Mouse (Mus musculus) gastrocnemius, postnatal 36 days (tissue): ENCODE results near the gene Sept6. TPM values are rescaled to one million over a fixed set of nuclear protein-coding genes. Genes with fewer than 3 reads are reported as not detected.
"Not testable (repeated sequence)": the region's sequence is repeated elsewhere in the genome, so short reads cannot be mapped to it uniquely, and the experiment has no call there.

Source experiments
- DNase-seq, 2 experiments: peaks; one replicate each; pipeline ENCODE4 v3.0.0; 2022
- intact Hi-C: fragments of 180-260 bp; cut with DNase I; formaldehyde crosslinking; loops from one replicate; pipeline ENCODE4 v1.15.1; 2025
- total RNA-seq, 2 experiments: library from RNA; stranded (reverse); gene quantifications; 2 replicates each; pipeline ENCODE4 v1.2.3; 2021

The Sept6 gene
- total RNA-seq, 2 experiments from 2014 or later, result 1.7 to 1.9 TPM

GRCm38 (mm10) chrX:36974905-36975304 is 16.7 kb downstream of the Sept6 start:
- intact Hi-C loops, result loop anchor here (5.0 kb wide), 1 partner anchor 48 kb away; no protein-coding TSS in a partner anchor
- DNase-seq, result no peak

GRCm38 (mm10) chrX:36972951-36973471 is 18.6 kb downstream of the Sept6 start:
- intact Hi-C loops, result no loop called here
- DNase-seq, result no peak

- intact Hi-C loops, result no loop called here
- no peak for DNase-seq
These were observed 20.4 kb downstream of the Sept6 start for GRCm38 (mm10) chrX:36971156-36971555.

- no peak for DNase-seq
These were observed 22.1 kb downstream of the Sept6 start for GRCm38 (mm10) chrX:36969501-36969900.

GRCm38 (mm10) chrX:36956674-36957073 is 34.9 kb downstream of the Sept6 start:
- DNase-seq, result no peak
- intact Hi-C loops, result no loop called here

More at GRCm38 (mm10) chrX:36969501-36969900, 22.1 kb downstream of the Sept6 start:
- intact Hi-C loops, result no loop called here

GRCm38 (mm10) chrX:36941106-36941505 is 50.5 kb downstream of the Sept6 start:
- intact Hi-C loops, result no loop called here
- no peak for DNase-seq

GRCm38 (mm10) chrX:36939806-36940413 is 51.7 kb downstream of the Sept6 start:
- DNase-seq, result peak; percentile 14 to 36
- intact Hi-C loops, result no loop called here

- intact Hi-C loops, result no loop called here
These were observed 56.1 kb downstream of the Sept6 start for GRCm38 (mm10) chrX:36935326-36935966.

GRCm38 (mm10) chrX:36930574-36930973 is 61.0 kb downstream of the Sept6 start:
- intact Hi-C loops, result no loop called here
- DNase-seq, result no peak

More at GRCm38 (mm10) chrX:36935326-36935966, 56.1 kb downstream of the Sept6 start:
- DNase-seq, result no peak

GRCm38 (mm10) chrX:36929694-36930093 is 61.9 kb downstream of the Sept6 start:
- intact Hi-C loops, result loop anchor here (5.0 kb wide), 1 partner anchor 48 kb away; no protein-coding TSS in a partner anchor
- DNase-seq, result no peak

GRCm38 (mm10) chrX:36928791-36929190 is 62.8 kb downstream of the Sept6 start:
- intact Hi-C loops, result loop anchor here (5.0 kb wide), 1 partner anchor 49 kb away; no protein-coding TSS in a partner anchor

GRCm38 (mm10) chrX:36921346-36921745 is 70.2 kb downstream of the Sept6 start:
- intact Hi-C loops, result no loop called here
- DNase-seq, result no peak

More at GRCm38 (mm10) chrX:36928791-36929190, 62.8 kb downstream of the Sept6 start:
- no peak for DNase-seq

GRCm38 (mm10) chrX:36917749-36918148 is 73.8 kb downstream of the Sept6 start:
- DNase-seq, result no peak
- intact Hi-C loops, result no loop called here

GRCm38 (mm10) chrX:36911343-36911742 is 80.3 kb downstream of the Sept6 start:
- intact Hi-C loops, result loop anchor here (5.0 kb wide), 1 partner anchor 79 kb away; no protein-coding TSS in a partner anchor
- DNase-seq, result peak in 1 of 2 experiments; percentile 21

- DNase-seq, result no peak
- intact Hi-C loops, result loop anchor here (10.0 kb wide), 1 partner anchor 142 kb away; no protein-coding TSS in a partner anchor
These were observed 85.1 kb downstream of the Sept6 start for GRCm38 (mm10) chrX:36906539-36906938.

GRCm38 (mm10) chrX:36903115-36903768 is 88.4 kb downstream of the Sept6 start:
- intact Hi-C loops, result loop anchor here (5.0 to 10.0 kb wide), 2 partner anchors 61 to 138 kb away; no protein-coding TSS in a partner anchor
- DNase-seq, result peak; percentile 89 to 91

- intact Hi-C loops, result loop anchor here (5.0 to 10.0 kb wide), 2 partner anchors 60 to 138 kb away; no protein-coding TSS in a partner anchor
- DNase-seq, result no peak
These were observed 89.1 kb downstream of the Sept6 start, which contains the start of gene Nkrf for GRCm38 (mm10) chrX:36902321-36903114. Gene Nkrf, minus strand, starts transcription at chrX:36902899.

GRCm38 (mm10) chrX:36901655-36902054 is 89.9 kb downstream of the Sept6 start:
- intact Hi-C loops, result loop anchor here (5.0 to 10.0 kb wide), 2 partner anchors 59 to 137 kb away; no protein-coding TSS in a partner anchor
- no peak for DNase-seq

GRCm38 (mm10) chrX:36898931-36899330 is 92.7 kb downstream of the Sept6 start:
- DNase-seq, intact Hi-C loops: not testable (repeated sequence)

- intact Hi-C loops, result no loop called here
- no peak for DNase-seq
These were observed 106.9 kb downstream of the Sept6 start for GRCm38 (mm10) chrX:36884719-36885118.
